9 mouse cellular contexts compared by ENCODE assay signal in the genomic region with DNA sequence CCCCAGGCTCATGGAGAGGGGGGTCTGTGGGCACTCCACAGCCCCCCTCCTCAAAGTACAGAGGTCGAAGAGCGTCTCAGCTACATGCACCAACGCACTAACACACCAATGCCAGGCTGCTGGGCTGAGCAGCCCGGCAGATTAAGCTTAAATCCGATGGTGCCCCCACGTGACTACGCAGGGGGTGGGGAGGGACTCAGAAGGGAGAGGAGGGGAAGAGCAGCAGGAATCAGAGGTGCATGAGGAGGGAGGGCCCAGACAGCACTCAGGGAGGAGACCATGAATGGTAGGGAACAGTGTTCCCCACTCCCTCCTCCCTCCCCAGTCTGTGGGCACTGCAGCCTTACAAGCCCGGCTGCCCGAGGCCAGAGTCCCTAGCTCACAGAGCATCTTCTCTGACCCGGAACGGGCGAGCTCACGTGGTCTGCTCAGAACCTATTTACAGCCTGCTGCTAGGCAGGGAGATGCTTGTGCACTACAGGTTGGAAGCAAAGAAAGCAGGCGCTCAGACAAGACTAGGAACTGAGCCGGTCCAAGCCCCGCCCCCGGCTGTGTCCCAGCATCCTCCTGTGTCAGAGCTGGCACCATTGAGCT. TPM values are rescaled to one million over a fixed set of nuclear protein-coding genes. Genes with fewer than 3 reads are reported as not detected.
A peak's percentile ranks its signal among the peaks of the same experiment; 100 is the strongest.
DNase-seq lines count a peak whose midpoint lies in the region; ATAC-seq and TF ChIP-seq lines count a peak whose summit lies in the region.
"Had no signal": no experiment of that assay in that cellular context is flagged by ENCODE, and none has a peak within 500 bp of the region (broad histone marks: within the 10 kb centered on the region; RNA-seq: fewer than 3 reads in every experiment).

No protein-coding gene starts in this region.

- no peaks in the 10 kb centered on the region for H3K9me3 ChIP-seq in heart, embryonic 12.5 days (replicated peaks)
- H3K9me3 ChIP-seq in embryonic facial prominence, embryonic 12.5 days = no peaks in the 10 kb centered on the region
- H3K9me3 ChIP-seq in intestine, postnatal 0 days (ENCODE audit: control insufficient read depth) = no peaks in the 10 kb centered on the region

- intact Hi-C loops in heart, postnatal 10 days (cut with DNase I) = no loop called here

- H3K9ac ChIP-seq in heart, embryonic 12.5 days = peak overlapping the region; percentile 61
- H3K9ac ChIP-seq in embryonic facial prominence, embryonic 12.5 days = peak overlapping the region; percentile 42
- H3K9ac ChIP-seq in intestine, postnatal 0 days (ENCODE audit: low read depth, low read length) = no peak overlapping the region

- TF ChIP-seq CTCF in intestine, postnatal 0 days (IDR thresholded peaks at IDR 0.05; ENCODE audit: low read depth) = no peak

- peak; percentile 10; the same call in 1 of the 2 replicates for ATAC-seq in heart, embryonic 12.5 days (ENCODE audit: insufficient number of reproducible peaks, low FRiP score)
- peak; percentile 24; the same call in 1 of the 2 replicates for ATAC-seq in embryonic facial prominence, embryonic 12.5 days (ENCODE audit: insufficient number of reproducible peaks, insufficient read depth, low FRiP score, low TSS enrichment)
- no peak for ATAC-seq in intestine, postnatal 0 days
- no peak for ATAC-seq in granulocyte monocyte progenitor cell, adult 5-6 weeks (replicated peaks; ENCODE audit: poor library complexity, severe bottlenecking)

- H3K4me1 ChIP-seq in heart, embryonic 12.5 days (replicated peaks) = peaks cover 19% of the 10 kb centered on the region
- H3K4me1 ChIP-seq in embryonic facial prominence, embryonic 12.5 days = peaks cover 20% of the 10 kb centered on the region
- no peaks in the 10 kb centered on the region for H3K4me1 ChIP-seq in intestine, postnatal 0 days (replicated peaks; ENCODE audit: control insufficient read depth, insufficient read depth, low read length)

- H3K4me2 ChIP-seq in heart, embryonic 12.5 days = peak overlapping the region; percentile 49
- peak overlapping the region; percentile 33 for H3K4me2 ChIP-seq in embryonic facial prominence, embryonic 12.5 days (replicated peaks)
- H3K4me2 ChIP-seq in intestine, postnatal 0 days (replicated peaks; ENCODE audit: low read depth) = 0 out of 2 replicates have a peak overlapping the region, but pooled peaks have one; percentile 27

- H3K36me3 ChIP-seq in heart, embryonic 12.5 days = peaks cover 36% of the 10 kb centered on the region
- peaks cover 34% of the 10 kb centered on the region for H3K36me3 ChIP-seq in embryonic facial prominence, embryonic 12.5 days
- H3K36me3 ChIP-seq in intestine, postnatal 0 days (ENCODE audit: control insufficient read depth, insufficient read depth) = 0 out of 2 replicates have a peak, but pooled peaks cover 6% of the 10 kb centered on the region

- no peak for DNase-seq in heart, postnatal 10 days
- peak; percentile 64 to 82 for DNase-seq in left cerebral cortex, adult 9 months (ENCODE audit: low spot score in 2 of 2)
- peak; percentile 83 for DNase-seq in retina, postnatal 7 days (ENCODE audit: low read depth, low spot score)
- no peak for DNase-seq in thymus, postnatal 25 days

- H3K27ac ChIP-seq in heart, embryonic 12.5 days (ENCODE audit: poor library complexity, severe bottlenecking) = peak overlapping the region; percentile 55
- H3K27ac ChIP-seq in embryonic facial prominence, embryonic 12.5 days = peak overlapping the region; percentile 72
- H3K27ac ChIP-seq in intestine, postnatal 0 days (ENCODE audit: low read depth, low read length) = no peak overlapping the region

- H3K27me3 ChIP-seq in heart, embryonic 12.5 days (replicated peaks) = no peaks in the 10 kb centered on the region
- H3K27me3 ChIP-seq in embryonic facial prominence, embryonic 12.5 days = no peaks in the 10 kb centered on the region
- H3K27me3 ChIP-seq in intestine, postnatal 0 days (replicated peaks; ENCODE audit: control insufficient read depth, insufficient read depth, low read length) = no peaks in the 10 kb centered on the region

- no peak overlapping the region for H3K4me3 ChIP-seq in heart, embryonic 12.5 days
- 0 out of 2 replicates have a peak overlapping the region, but pooled peaks have one; percentile 9 for H3K4me3 ChIP-seq in embryonic facial prominence, embryonic 12.5 days
- no peak overlapping the region for H3K4me3 ChIP-seq in intestine, postnatal 0 days (ENCODE audit: low read depth, low read length)

- 37% methylated on average over 17 of the region's 17 CpGs for WGBS in heart, embryonic 12.5 days
- 19% methylated on average over 15 of the region's 17 CpGs for WGBS in embryonic facial prominence, embryonic 12.5 days
- 51% methylated on average over 16 of the region's 17 CpGs for WGBS in intestine, postnatal 0 days

RNA-seq across cellular contexts. Expression of gene Crocc, which starts 6.7 kb away (rescaled TPM):
- 6.3 and 6.7 TPM in 2 replicates for polyA plus RNA-seq in heart, embryonic 12.5 days (2016; fragmentation: Nextera tagmentation; extraction: Ambion mirVana)
- total RNA-seq in heart, postnatal 10 days (2021) = 1 to 10 TPM; 7.0 to 7.4 TPM
- polyA plus RNA-seq in embryonic facial prominence, embryonic 12.5 days (2016; fragmentation: Nextera tagmentation; extraction: Ambion mirVana) = 13.2 TPM in 2 replicates
- 1.3 and 1.5 TPM in 2 replicates for polyA plus RNA-seq in intestine, postnatal 0 days (2015; fragmentation: Nextera tagmentation; extraction: Ambion mirVana)
- total RNA-seq in granulocyte monocyte progenitor cell, adult 5-6 weeks (2014; fragmentation: Nextera tagmentation) = 6.4 and 8.0 TPM in 2 replicates
- total RNA-seq in granulocyte monocyte progenitor cell, adult 5-6 weeks (2017) = 6.5 and 7.0 TPM in 2 replicates

RNA-seq across cellular contexts. Expression of gene Necap2, which starts 24.5 kb away (rescaled TPM):
- 43.2 and 44.3 TPM in 2 replicates for polyA plus RNA-seq in heart, embryonic 12.5 days (2016; fragmentation: Nextera tagmentation; extraction: Ambion mirVana)
- total RNA-seq in heart, postnatal 10 days (2021) = 10 to 100 TPM; 33.3 to 34.3 TPM
- polyA plus RNA-seq in embryonic facial prominence, embryonic 12.5 days (2016; fragmentation: Nextera tagmentation; extraction: Ambion mirVana) = 79.8 and 84.5 TPM in 2 replicates
- polyA plus RNA-seq in intestine, postnatal 0 days (2015; fragmentation: Nextera tagmentation; extraction: Ambion mirVana) = 103 TPM in 2 replicates
- 30.6 and 52.4 TPM in 2 replicates for total RNA-seq in granulocyte monocyte progenitor cell, adult 5-6 weeks (2014; fragmentation: Nextera tagmentation)
- total RNA-seq in granulocyte monocyte progenitor cell, adult 5-6 weeks (2017) = 45.5 and 54.2 TPM in 2 replicates

RNA-seq across cellular contexts. Expression of gene Spata21, which starts 34.5 kb away (rescaled TPM):
- not detected in 2 replicates for polyA plus RNA-seq in heart, embryonic 12.5 days (2016; fragmentation: Nextera tagmentation; extraction: Ambion mirVana)
- not detected for total RNA-seq in heart, postnatal 10 days (2021)
- polyA plus RNA-seq in embryonic facial prominence, embryonic 12.5 days (2016; fragmentation: Nextera tagmentation; extraction: Ambion mirVana) = 0.14 TPM in 1 of 2 replicates, not detected in the other
- polyA plus RNA-seq in intestine, postnatal 0 days (2015; fragmentation: Nextera tagmentation; extraction: Ambion mirVana) = 0.12 and 0.33 TPM in 2 replicates
- not detected in 2 replicates for total RNA-seq in granulocyte monocyte progenitor cell, adult 5-6 weeks (2014; fragmentation: Nextera tagmentation)
- total RNA-seq in granulocyte monocyte progenitor cell, adult 5-6 weeks (2017) = not detected in 2 replicates
- polyA plus RNA-seq: C2C12 had no signal

RNA-seq across cellular contexts. Expression of gene Mfap2, which starts 43.4 kb away (rescaled TPM):
- 245 and 246 TPM in 2 replicates for polyA plus RNA-seq in heart, embryonic 12.5 days (2016; fragmentation: Nextera tagmentation; extraction: Ambion mirVana)
- 10 to 100 TPM; 47.6 to 53.7 TPM for total RNA-seq in heart, postnatal 10 days (2021)
- polyA plus RNA-seq in embryonic facial prominence, embryonic 12.5 days (2016; fragmentation: Nextera tagmentation; extraction: Ambion mirVana) = 646 and 656 TPM in 2 replicates
- 117 and 138 TPM in 2 replicates for polyA plus RNA-seq in intestine, postnatal 0 days (2015; fragmentation: Nextera tagmentation; extraction: Ambion mirVana)
- total RNA-seq in granulocyte monocyte progenitor cell, adult 5-6 weeks (2014; fragmentation: Nextera tagmentation) = not detected in 2 replicates
- total RNA-seq in granulocyte monocyte progenitor cell, adult 5-6 weeks (2017) = not detected in 2 replicates

Comparison
In these comparisons a context has a peak if more than half of its experiments do, and no peak if none do; other contexts are left out.
1. ATAC-seq: peak in heart, embryonic 12.5 days (single experiment) and embryonic facial prominence, embryonic 12.5 days (single experiment); none in intestine, postnatal 0 days (single experiment) and granulocyte monocyte progenitor cell, adult 5-6 weeks (single experiment).
2. DNase-seq: peak in left cerebral cortex, adult 9 months (2 of 2) and retina, postnatal 7 days (single experiment); none in heart, postnatal 10 days (0 of 2) and thymus, postnatal 25 days (single experiment).
3. Peak in every context shown above with its lines, with median percentiles within 50 percentile points of each other: H3K4me2 ChIP-seq.